Mouse (Mus musculus): ENCODE results near the gene Lcp1.

Lcp1 gene

DNA sequence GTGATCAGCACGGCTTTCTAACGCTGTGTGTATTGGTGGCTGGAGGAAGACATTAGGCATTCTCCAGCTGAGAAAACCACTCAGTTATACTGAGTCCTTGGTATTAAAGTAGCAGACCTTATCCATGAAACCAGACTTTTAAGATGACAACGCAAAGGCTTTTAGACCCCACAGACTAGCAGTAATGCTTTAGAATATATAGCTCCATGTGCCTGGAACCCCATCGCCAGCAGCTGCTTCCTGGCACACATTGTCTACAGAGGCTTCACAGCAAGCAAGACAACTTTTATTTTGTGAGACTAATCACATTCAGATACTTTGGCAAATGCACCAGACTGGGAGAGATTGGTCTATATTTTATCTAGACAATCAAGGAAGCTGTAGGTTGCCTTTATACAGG is 75.4 kb downstream of the Lcp1 start:
- no peak for DNase-seq (ENCODE audit: low spot score)

DNA sequence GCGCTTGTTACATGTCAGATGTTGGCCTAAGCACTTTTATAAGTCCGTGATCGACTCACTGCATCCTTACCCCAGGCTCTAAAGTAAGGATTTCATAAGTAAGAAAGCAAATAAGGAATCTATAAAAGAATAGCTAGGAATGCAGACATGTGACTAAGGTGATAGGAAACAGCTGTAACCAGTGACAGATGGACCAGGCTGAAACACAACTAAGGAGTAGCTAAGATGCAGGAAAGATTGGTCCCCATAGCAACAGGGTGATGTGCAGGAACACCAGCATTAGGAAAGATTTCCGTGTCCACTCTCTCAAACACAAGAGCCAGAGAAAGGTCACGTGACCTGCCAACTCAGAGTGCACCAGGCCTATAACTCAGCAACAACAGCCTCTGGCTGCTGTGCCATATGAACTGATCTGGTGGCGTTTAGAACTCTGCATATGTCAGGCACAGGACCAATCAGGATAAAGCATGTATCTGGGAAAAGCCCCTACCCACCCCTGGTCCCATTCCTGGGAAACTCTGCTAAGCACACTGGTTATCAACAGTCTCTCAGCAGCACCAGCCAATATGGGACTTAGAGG is 77.8 kb downstream of the Lcp1 start:
- DNase-seq (ENCODE audit: low spot score): no peak

DNA sequence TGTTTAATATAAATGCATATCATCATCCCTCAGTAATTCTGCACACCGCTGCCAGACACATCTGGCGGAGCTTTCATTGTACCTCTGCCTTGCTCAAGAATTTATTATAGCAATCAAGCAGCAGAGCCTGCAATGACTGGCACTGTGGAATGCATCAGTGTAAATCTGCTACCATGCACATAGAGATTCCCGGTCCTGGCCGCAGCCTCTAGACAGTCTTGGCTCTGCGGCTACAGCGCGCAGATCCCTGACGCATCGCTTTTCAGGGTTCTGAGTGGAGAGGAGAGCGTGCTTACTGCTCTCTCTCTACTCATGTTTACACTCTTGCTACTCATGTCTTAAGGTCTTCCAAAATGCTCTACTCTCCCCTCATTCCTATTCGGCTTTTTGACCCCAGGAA is 82.9 kb downstream of the Lcp1 start:
- no peak for DNase-seq (ENCODE audit: low spot score)

DNA sequence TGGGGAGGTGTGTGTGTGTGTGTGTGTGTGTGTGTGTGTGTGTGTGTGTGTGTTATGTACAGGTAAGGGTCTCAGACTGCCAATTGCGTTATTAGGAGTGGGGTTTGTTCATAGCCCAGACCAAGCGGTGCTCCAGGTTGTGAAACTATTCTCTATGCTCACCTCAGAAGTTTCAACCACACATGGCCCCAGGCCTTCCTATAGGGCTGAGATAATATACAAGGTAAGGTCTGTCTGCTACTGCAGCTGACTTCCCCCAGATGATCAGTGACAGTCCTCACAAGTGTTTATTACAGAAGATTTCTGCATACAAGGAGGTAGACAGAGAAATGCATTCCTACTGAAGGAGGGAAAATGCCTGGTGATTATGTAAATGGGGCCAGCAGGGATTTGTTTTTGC is 87.9 kb downstream of the Lcp1 start:
- DNase-seq (ENCODE audit: low spot score): no peak

DNA sequence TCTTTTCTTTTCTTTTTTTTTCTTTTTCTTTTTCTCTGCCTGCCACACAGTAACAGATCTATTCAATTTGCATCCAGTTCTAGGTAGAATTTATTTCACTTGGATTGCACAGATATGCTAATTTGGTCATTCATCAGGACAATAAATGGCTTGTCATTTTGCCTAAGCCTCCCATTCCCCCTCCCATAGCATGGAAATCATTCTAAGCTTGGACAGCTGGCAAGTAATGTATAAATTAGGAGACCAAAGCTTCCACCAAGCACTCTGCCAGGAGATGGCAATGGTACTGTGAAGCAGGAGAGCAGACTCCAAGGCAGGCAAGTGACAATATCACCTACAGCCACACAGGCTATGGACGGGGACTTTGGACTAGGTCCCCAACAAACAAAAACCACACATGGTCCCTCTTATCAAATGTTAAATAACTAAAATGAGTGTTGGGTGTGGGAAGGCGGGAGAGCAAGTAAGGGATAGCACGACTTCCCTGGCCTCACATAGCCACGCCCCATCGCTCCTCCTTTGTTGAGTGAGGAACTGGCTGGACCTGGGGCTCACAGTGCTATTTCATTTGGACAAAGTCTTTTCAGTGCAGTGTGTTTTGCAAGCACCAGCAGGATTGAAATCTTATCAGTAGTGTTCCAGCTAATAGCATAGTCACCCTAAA is 88.5 kb downstream of the Lcp1 start:
- no peak for DNase-seq (ENCODE audit: low spot score)

DNA sequence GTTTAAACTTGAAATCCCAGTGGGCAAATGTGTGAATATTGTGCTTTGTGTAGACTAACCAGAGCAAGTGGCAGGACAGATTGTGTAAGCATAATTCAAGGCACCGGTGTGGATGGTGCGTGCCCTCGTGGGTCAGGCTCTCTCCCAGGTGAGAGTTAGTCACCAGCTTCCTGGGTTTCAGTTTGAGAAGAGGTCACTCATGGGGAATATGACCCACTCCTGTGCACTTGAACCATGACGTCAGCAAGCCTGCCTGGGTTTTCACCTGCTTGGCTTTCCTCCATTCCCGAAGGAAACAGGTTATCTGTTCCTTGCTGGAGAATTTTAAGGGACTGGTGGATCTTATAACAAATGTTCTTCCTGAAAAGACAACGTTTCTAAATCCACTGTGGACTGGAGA is 91.5 kb downstream of the Lcp1 start:
- no peak for DNase-seq (ENCODE audit: low spot score)

DNA sequence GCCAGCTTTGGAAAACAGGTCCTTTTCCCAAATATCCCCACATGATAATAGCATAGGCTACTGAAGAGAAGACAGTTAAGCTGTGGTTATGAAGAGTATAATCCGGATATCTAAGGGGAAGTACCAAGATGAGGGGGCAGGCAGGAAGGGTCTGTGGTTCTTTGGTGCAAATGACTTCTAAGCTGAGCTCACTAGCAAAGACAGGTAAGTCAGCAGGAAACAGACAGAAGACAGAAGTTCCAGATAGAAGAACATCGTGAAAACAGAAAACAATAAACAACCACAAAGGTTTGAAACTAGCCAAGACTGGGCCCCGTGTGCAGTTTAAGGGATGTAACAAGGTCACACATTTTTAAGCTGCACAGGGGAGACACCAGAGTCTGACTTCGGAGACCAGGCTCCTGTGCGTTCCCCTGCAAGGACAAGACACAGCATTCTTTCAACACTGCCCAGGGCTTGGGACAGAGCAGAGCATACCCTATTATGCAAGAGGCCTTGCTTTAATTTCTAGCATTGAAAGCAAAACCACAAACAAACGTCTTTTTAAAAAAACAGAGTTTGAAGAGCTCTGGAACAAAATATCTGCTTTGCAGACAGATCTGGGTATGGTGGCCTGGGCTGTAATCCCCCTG is 96.7 kb downstream of the Lcp1 start:
- DNase-seq (ENCODE audit: low spot score): no peak

GRCm38 (mm10) chr14:75229834-75230233 is 98.9 kb downstream of the Lcp1 start:
- peak; percentile 62 for DNase-seq (ENCODE audit: low spot score)

DNA sequence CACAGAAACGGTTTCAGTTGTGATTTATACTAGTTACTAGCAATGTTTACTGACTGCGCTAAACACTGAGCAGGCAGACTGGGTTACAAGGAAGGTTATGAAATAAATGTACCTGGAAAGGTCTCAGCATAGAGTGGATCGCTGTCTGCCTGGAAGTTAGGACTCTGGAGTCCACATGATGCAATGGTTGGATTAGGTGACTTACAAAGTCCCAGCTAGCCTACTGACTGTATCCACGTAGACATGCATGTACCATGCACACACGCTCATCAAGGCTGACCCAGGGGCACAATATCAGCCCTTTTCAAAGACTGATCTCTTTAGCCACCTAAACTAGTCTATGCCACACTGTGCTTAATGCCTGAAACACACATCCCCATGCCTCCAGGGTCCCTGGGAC is 102.2 kb downstream of the Lcp1 start:
- DNase-seq (ENCODE audit: low spot score): no peak

DNA sequence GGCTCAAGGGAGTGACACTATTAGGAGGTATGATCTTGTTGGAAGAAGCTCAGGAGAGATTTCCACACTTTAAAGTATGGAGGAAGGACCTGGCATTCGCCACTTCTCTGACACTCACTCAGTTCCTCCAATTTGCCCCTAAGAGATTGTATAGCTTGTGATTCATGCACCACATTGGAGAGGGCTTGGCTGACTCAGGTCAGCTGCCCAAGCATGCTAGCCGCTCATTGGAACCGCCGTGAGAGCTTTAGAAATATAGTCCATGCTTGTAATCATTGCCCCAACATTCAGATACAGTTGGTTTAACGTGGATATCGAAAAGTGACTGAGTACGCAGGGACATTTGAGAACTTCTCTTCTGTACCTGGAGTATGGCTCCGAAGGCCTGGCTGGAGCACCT is 104.7 kb downstream of the Lcp1 start:
- no peak for DNase-seq (ENCODE audit: low spot score)

DNA sequence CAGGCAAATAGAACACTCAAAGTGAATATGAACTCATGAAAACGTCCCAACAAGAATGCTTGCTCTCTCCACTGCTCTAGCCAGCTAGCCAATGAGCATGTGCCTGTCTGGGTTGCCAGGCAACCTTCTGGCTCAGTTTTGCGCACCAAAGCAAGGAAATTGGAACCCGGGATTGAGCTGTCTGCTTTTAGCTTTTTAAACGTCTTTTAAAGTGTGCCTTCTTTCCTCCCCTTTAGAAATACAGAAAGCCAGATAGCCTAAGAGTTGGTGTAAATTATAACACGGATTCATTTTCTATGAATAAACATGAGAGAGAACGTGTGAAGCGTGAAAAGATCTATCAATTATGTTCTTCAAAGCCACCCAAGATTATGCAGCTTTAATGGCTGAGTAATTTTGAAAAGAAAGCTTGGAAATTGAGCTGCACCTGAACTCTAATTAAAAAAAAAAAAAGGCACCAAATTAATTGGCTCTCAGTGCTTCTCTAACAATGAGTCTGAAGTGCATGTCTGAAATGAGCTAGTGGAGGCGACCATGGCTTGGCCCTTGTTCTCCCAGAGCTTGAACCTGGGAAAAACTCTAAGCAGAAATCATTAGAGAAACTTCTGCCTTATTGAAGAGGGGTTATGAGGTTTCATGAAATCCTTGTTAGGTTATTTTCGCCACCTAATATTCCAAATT is 105.2 kb downstream of the Lcp1 start:
- no peak for DNase-seq (ENCODE audit: low spot score)

GRCm38 (mm10) chr14:75236636-75237003 is 105.7 kb downstream of the Lcp1 start:
- DNase-seq (ENCODE audit: low spot score): no peak

DNA sequence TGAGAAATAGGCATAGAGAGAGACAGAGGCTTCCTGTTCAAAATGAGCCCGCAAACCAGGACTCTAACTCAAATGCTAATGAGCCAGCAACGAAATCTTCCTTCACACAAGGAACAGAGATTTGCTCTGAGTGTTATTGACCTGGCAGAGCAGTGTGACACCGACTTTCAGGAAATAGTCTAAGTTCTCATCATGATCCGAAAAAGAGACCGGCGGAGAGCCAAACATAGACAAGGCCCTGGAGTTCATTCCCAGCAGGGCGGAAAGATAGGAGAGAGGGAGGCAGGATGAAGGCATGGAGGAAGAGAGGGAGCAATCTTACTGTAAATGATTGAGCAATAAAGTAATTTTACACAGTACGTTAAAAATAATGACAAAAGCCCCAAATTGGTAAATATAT is 106.2 kb downstream of the Lcp1 start:
- DNase-seq (ENCODE audit: low spot score): no peak

DNA sequence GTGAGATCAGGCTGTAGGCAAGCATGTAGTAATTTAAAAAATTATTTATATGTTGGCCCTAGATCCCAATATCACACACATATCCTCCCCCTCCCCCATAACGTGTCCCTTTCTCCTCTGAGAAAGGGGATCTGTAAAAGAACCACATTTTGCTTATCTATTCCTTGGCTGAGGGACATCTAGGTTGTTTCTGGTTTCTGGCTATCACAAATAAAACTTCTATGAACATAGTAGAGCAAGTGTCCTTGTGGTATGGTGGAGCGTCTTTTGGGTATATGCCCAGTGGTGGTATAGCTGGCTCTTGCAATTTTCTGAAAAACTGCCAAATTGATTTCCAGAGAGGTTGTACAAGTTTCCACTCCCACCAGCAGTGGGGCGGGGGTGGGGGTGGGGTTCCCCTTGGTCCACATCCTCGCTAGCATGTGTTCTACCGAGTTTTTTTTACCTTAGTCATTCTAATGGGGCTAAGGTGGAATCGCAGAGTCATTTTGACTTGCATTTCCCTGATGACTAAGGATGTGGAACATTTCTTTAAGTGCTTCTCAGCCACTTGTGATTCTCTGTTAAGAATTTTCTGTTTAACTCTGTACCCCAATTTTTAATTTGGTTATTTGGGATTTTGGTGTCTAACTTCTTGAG is 107.3 kb downstream of the Lcp1 start:
- DNase-seq (ENCODE audit: low spot score): no peak

DNA sequence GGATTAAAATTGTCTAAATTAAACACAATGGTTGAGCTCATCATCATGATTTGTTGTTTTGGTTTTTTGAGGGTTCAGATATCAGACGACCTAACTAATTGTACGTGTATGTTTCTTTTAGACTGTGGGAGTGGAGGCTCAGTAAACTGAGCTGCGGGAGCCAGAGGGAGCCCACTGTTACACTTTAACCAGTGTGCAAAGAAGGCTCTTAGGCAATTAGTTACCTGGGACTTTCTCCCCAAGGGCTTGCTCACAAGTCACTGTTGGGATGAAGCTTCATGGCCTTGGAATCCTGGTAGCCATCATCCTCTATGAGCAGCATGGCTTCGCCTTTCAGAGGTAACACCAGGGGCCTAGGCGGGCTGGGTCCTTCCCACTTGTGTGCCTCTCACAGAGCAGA is 111.2 kb downstream of the Lcp1 start, which contains the start of gene Cpb2:
TSS of gene Cpb2 (plus strand) at position 201 of the 400 bp plus-strand sequence.
- DNase-seq (ENCODE audit: low spot score): no peak

DNA sequence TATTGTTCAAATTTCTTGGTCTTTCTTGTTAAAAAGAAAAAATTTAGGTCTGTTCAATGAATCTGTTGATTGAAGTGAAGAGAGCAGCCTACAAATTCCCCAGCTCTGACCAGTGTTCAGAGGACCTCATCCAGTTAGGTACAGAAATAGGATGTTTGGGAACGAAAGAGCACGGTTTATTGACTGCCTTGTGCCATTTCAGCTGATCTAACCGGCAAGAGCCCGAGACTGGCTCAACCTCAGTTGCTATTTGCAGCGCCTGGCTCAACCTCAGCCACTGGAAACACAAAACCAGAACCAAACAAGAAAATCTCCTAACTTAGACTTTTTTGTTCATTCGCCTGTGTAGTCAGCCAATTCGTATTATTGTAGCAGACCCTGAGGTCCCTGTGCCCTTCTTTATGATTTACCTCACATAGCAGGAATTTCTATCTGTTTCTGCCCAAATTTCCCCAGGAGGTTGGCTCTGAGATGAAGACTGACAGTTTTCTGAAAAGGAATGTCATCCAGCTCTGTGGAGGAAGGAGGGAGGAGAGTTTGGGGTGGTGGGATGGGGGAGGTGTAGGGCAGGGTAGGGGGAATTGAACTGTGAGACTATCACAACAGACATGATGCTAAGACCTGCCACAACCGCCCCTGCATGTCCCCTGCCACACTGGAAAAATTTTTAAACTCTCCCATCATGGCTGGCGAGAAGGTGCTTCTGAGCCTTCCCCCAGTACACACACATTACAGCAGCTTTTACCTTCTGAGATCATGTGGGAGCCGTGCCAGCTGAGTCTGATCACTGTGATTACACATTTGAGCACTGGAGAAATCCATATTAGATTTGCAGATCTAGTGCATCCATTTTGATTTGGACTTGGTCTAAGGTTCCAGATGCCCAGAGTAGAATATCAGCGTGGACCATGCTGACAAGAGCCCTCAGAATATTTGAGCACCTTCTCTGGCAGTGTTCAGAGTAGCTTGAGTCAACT is 115.4 kb downstream of the Lcp1 start:
- no peak for DNase-seq (ENCODE audit: low spot score)

DNA sequence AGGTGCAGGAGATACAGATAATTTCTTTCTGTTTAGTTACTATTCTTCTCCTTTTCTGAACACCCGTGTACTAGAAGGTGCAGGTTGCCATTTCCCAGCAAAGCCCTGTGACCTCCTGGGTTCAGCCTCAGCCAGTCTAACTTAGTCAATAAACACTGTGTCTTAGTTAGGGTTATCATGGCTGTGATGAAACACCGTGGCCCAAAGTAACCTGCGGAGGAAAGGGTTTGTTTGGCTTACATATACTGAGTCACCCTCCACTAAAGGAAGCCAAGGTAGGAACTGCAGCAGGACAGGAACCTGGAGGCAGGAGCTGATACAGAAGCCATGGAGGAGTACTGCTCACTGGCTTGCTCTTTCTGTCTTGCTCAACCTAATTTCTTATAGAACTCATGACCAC is 119.5 kb downstream of the Lcp1 start:
- no peak for DNase-seq (ENCODE audit: low spot score)

- no peak for DNase-seq (ENCODE audit: low spot score)
Observed at GRCm38 (mm10) chr14:75256521-75256920, 125.6 kb downstream of the Lcp1 start.

DNA sequence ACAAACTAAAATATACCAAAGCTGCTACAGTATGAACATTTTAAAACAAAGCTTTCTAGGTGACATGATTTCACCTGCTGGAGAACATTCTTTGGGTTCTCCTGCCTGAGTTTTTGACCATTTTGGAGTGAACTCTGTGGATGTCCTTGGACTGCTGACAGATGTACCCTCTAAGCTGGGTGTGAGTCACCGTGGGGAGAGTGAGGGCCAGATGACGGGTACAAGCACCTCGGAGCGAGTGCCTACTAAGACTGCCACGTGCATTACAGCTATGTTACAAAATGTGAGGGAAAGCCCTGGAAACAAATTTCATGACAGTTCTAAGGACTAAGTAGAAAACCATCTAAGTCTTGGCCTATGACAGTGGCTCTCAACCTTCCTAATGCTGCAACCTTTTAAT is 138.6 kb downstream of the Lcp1 start:
- DNase-seq (ENCODE audit: low spot score): no peak

DNA sequence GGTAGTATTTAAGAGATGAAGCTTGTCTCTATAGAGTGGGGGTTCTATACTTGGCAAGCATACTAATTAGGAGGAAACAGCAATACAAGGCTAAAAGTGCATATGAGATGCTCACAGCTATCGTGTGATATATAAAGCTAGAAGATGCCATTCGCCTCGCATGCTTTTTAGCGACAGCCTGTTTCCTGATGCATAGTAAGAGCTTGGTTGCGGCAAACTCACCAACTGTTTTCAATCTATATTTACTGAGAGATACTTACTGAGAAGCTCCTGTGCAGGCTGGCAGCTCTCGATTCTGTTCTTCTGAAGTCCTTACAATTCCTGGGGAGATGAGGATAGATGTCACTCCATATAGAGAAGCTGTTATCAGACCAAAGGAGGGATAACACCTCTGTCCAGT is 148.8 kb downstream of the Lcp1 start:
- DNase-seq (ENCODE audit: low spot score): no peak

GRCm38 (mm10) chr14:75280406-75280805 is 149.5 kb downstream of the Lcp1 start:
- DNase-seq (ENCODE audit: low spot score): no peak

Data from T-cell, adult 2 months (primary cell).